Mouse (Mus musculus): ENCODE measurements at regions not wholly inside any gene's neighbourhood (a gene's known extent, or its start where the extent isn't known, plus 50 kb on each side); places are given as distances from the start of the nearest gene placed in this dataset.
A peak's percentile ranks its signal among the peaks of the same experiment; 100 is the strongest.

- no peak for DNase-seq (ENCODE audit: low read depth, low spot score)
Measured at GRCm38 (mm10) chr1:92386752-92387151, 86.9 kb downstream of the Ndufa10 start.

GRCm38 (mm10) chr1:92384945-92385344, 88.7 kb downstream of the Ndufa10 start:
- no peak for DNase-seq (ENCODE audit: low read depth, low spot score)

GRCm38 (mm10) chr1:92383749-92384148, 89.9 kb downstream of the Ndufa10 start:
- DNase-seq (ENCODE audit: low read depth, low spot score) = no peak

- no peak for DNase-seq (ENCODE audit: low read depth, low spot score)
Measured at GRCm38 (mm10) chr1:92379510-92379886, 94.2 kb downstream of the Ndufa10 start.

- DNase-seq (ENCODE audit: low read depth, low spot score) = peak; percentile 82
Measured at GRCm38 (mm10) chr1:92378741-92379509, 94.7 kb downstream of the Ndufa10 start.

- DNase-seq (ENCODE audit: low read depth, low spot score) = no peak
Measured at GRCm38 (mm10) chr1:92376456-92376855, 97.2 kb downstream of the Ndufa10 start.

GRCm38 (mm10) chr1:92372222-92372990, 101.3 kb downstream of the Ndufa10 start:
- DNase-seq (ENCODE audit: low read depth, low spot score) = no peak

- DNase-seq (ENCODE audit: low read depth, low spot score) = peak; percentile 84
Measured at GRCm38 (mm10) chr1:92371357-92371981, 102.2 kb downstream of the Ndufa10 start.

- no peak for DNase-seq (ENCODE audit: low read depth, low spot score)
Measured at GRCm38 (mm10) chr1:92370842-92371241, 102.8 kb downstream of the Ndufa10 start.

GRCm38 (mm10) chr1:92369972-92370371, 103.7 kb downstream of the Ndufa10 start:
- no peak for DNase-seq (ENCODE audit: low read depth, low spot score)

- DNase-seq (ENCODE audit: low read depth, low spot score) = no peak
Measured at GRCm38 (mm10) chr1:92366249-92366648, 107.4 kb downstream of the Ndufa10 start.

- DNase-seq (ENCODE audit: low read depth, low spot score) = no peak
Measured at GRCm38 (mm10) chr1:92365366-92366075, 108.1 kb downstream of the Ndufa10 start.

GRCm38 (mm10) chr1:92361677-92362076, 112.0 kb downstream of the Ndufa10 start:
- DNase-seq (ENCODE audit: low read depth, low spot score) = no peak

GRCm38 (mm10) chr1:92360255-92360654, 113.4 kb downstream of the Ndufa10 start:
- peak; percentile 52 for DNase-seq (ENCODE audit: low read depth, low spot score)

- DNase-seq (ENCODE audit: low read depth, low spot score) = no peak
Measured at GRCm38 (mm10) chr1:92359473-92359872, 114.2 kb downstream of the Ndufa10 start.

GRCm38 (mm10) chr1:92358758-92359287, 114.8 kb downstream of the Ndufa10 start:
- DNase-seq (ENCODE audit: low read depth, low spot score) = no peak

GRCm38 (mm10) chr1:92348353-92349005, 125.2 kb downstream of the Ndufa10 start:
- no peak for DNase-seq (ENCODE audit: low read depth, low spot score)

GRCm38 (mm10) chr1:92347656-92348055, 126.0 kb downstream of the Ndufa10 start:
- no peak for DNase-seq (ENCODE audit: low read depth, low spot score)

- no peak for DNase-seq (ENCODE audit: low read depth, low spot score)
Measured at GRCm38 (mm10) chr1:92343768-92344167, 129.9 kb downstream of the Ndufa10 start.

GRCm38 (mm10) chr1:92343161-92343598, 130.5 kb downstream of the Ndufa10 start:
- no peak for DNase-seq (ENCODE audit: low read depth, low spot score)

All from forelimb bud, embryonic 11.5 days (tissue).